Mouse (Mus musculus) cerebellum, adult 9-10 months (tissue): Measurements from ENCODE around the gene Acvrl1.

ENCODE experiments used
- DNase-seq: peaks from one replicate; pipeline ENCODE4 v3.0.0; 2022

Acvrl1 gene

GRCm38 (mm10) chr15:101128181-101129089 is at the start of gene Acvrl1:
Gene Acvrl1, plus strand, starts transcription at chr15:101128522.
- DNase-seq, result no peak

DNA sequence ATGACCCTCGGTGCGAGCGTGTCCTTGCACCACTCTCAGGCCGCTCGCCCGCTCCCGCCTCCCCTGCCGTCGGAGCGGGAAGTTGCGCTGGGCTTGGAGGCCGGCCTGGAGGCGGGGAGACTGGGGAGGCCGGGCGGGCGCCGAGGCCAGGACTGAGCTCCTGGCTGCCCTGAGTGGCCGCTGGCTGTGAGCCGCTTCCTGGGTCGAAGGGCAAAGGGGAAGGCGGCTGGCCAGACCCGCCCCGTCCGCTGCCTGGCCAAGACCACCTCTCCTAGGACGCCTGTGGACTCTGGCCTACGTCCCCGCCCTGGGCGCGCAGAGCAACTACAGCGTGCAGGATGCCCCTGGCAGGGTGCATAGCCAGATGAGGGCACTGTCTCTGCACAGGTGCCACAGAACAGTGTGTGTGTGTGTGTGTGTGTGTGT is 49.6 kb upstream of the Acvrl1 start:
- peak; percentile 43 for DNase-seq

- DNase-seq, result no peak
These were observed 48.2 kb upstream of the Acvrl1 start for GRCm38 (mm10) chr15:101080031-101080520.

- DNase-seq, result no peak
These were observed 47.2 kb upstream of the Acvrl1 start for GRCm38 (mm10) chr15:101081035-101081548.

GRCm38 (mm10) chr15:101082236-101082635 is 46.1 kb upstream of the Acvrl1 start:
- DNase-seq, result no peak

GRCm38 (mm10) chr15:101084499-101084898 is 43.8 kb upstream of the Acvrl1 start:
- no peak for DNase-seq

GRCm38 (mm10) chr15:101086451-101086850 is 41.9 kb upstream of the Acvrl1 start:
- no peak for DNase-seq

DNA sequence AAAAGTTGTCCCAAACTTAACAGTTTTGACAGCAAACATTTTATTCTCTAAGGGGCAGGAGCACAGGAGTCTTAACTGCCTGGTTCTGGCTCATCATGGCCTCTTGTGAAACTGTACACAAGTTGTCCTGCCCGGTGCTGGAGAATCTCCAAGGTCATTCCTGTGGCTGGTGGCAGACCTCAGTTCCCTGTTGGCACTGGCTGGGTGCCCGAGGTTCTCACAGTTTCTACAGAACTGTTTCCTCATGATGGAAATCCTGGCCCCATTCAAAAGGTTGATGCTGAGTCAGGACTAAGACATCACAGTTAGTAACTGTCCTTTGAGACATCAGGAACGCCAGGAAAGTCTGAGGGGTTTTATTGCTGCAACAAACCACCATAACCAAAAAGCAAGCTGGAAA is 41.4 kb upstream of the Acvrl1 start:
- no peak for DNase-seq

DNA sequence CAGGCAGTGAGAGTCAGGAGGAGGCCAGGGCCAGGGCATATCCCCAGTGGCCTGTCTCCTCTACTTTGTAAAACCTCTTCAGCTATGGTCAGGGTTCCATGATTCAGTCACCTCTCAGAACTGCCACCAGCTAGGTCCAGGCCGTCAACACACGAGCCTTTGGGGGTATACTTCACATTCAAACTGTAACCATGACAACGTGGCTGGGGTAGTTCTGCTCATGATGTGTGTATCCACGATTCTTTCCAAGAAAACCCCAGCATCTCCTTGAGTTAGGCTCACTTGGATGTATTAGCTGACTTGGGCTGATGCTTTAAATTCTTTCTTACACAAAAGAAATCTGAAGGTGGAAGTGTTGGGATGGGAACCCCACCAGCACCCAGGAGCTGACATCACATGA is 40.0 kb upstream of the Acvrl1 start:
- DNase-seq, result no peak

DNA sequence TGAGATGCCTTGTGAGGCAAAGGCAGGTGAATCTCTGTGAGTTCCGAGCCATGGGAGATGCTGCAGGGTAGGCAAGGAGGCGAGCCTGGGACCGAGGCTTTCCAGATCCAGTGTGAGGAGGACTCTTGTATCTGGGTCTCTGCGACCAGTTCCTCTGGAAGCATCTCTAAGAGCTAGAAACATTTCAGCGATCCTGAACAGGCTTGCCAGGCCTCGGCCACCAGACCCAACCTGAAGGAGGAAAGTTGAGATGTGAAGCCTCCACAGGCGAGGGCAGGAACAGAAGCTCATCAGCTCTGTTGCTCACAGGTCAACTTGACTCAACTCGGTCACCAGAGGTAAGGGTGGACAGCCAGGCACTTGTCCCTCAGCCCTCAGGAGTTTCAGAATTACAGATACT is 36.8 kb upstream of the Acvrl1 start:
- DNase-seq, result no peak

GRCm38 (mm10) chr15:101092121-101092828 is 36.0 kb upstream of the Acvrl1 start:
- no peak for DNase-seq

GRCm38 (mm10) chr15:101092829-101093648 is 35.3 kb upstream of the Acvrl1 start:
- peak; percentile 41 for DNase-seq

DNA sequence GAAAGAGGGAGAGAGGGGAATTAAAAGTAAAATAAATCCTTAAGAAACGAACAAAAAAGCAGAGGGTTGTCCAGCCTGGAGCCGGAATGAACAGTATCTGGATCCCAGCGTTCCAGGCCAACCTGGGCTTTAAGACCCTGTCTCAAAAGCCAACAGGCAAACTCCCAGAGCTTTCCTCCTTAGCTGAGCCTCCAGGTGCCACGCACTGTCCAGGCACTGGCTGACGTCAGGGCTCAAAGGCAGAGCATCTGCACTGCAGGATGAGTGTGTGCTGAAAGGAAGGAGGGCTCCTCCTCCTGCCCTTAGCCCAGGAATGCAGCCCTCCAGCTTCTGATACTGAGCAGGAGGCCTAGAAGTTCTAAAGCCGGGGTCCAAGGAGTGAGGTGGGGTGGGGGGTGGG is 34.3 kb upstream of the Acvrl1 start:
- no peak for DNase-seq

DNA sequence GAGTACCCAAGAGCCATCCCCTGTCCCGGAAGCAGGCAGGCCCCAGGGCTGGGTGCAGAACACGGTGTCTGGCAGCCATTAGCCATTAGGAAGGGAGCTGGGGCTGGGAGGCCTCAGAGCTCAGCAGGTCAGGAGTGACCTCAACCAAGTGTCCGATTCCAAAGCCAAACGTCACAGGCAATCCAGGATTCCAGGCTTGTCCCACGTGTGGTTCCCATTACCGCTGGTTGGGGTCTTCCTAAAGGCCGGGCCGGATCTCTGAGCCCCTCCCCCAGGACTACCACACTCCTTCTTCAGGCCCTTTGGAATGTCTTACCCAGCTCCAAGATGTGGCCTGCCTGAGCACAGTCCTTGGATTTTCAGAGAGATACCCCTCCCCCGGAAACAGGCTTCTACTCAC is 33.3 kb upstream of the Acvrl1 start:
- DNase-seq, result no peak

DNA sequence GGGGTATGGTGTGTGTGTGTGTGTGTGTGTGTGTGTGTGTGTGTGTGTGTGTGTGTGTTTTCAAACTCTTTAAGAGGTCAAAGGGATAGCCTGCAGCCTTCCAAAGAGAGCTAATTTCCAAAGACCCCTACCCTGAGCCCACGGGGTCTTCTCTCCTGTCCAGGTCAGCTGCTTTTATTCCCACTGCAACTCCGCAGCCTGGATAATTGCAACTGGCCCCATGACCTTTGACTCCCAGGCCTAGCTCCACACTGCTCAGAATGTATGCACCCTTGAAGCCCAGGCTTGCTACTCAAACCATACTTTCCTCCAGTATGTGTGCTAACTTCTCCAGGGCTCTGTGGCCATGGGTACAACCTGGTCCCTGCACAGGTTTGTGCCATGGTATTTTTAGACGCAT is 32.9 kb upstream of the Acvrl1 start:
- DNase-seq, result no peak

GRCm38 (mm10) chr15:101097985-101098651 is 30.2 kb upstream of the Acvrl1 start:
- DNase-seq, result no peak

DNA sequence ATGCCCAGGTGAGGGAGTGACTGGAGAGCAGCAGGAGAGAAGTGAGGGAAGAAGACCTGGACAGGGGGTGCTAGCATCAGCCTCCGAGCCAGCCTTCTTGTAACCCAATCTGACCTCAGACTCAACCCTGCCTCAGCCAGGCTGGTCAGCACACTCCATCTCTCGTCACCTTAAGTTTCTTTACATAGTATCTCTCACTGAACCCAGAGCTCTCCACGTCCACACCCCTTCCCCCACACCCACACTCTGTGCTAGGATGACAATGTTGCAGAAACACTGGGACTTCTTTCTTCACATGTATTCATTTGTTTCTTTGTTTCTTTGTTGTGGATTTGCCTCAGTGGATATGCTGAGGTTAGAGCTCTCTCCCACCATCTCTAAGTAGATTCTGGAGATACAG is 27.3 kb upstream of the Acvrl1 start:
- DNase-seq, result no peak

GRCm38 (mm10) chr15:101103605-101104304 is 24.6 kb upstream of the Acvrl1 start:
- no peak for DNase-seq

- DNase-seq, result peak; percentile 68
These were observed 22.8 kb upstream of the Acvrl1 start for GRCm38 (mm10) chr15:101105496-101105994.

DNA sequence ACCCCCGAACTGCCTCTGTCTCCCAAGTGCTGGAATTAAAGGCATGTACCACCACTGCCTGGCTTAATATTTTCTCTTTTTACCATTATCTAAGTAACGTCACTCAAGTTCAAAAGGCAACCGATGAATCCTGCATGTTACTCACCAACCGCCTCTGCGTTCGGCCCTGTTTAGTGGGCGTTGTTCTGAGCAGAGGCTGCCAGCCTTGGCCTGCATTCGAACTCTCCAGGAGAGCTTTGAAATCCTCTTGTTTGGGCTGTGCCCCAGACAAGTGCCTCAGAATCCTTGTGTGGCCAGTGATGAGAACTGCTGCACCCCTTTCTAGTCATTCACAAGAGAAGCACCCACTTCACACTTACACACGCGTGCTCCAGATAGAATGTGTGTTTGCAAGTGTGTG is 22.3 kb upstream of the Acvrl1 start:
- DNase-seq, result no peak
